Mouse (Mus musculus): Measurements from ENCODE around the gene Sncg. TPM values are rescaled to one million over a fixed set of nuclear protein-coding genes. Genes with fewer than 3 reads are reported as not detected.

Gene Sncg
- polyA plus RNA-seq, 1 experiment = 19.1 TPM

- Histone ChIP-seq H3K4me3 (ENCODE audit: insufficient read depth, low read depth, low read length) (no peak overlapping the region), H3K27me3 (replicated peaks; ENCODE audit: control insufficient read depth, insufficient read depth, low read length) (no peaks in the 10 kb centered on the region), H3K4me1 (ENCODE audit: control insufficient read depth, insufficient read depth, low read length) (no peaks in the 10 kb centered on the region), H3K36me3 (ENCODE audit: control insufficient read depth, insufficient read depth, low read length) (peaks cover 16% of the 10 kb centered on the region), H3K27ac (ENCODE audit: insufficient read depth, low read depth, low read length) (no peak overlapping the region)
- no peak for DNase-seq
- WGBS = 52% methylated on average over 12 of the region's 12 CpGs
- no peak for TF ChIP-seq POLR2A (IDR thresholded peaks at IDR 0.05; ENCODE audit: low read depth, low read length)
- TF ChIP-seq CTCF (conservative IDR thresholded peaks at IDR 0.05; ENCODE audit: insufficient read depth, insufficient read length, low read depth, low read length) = peak; percentile 55
Measured at GRCm38 (mm10) chr14:34345771-34346566, 28.6 kb downstream of the Sncg start.

GRCm38 (mm10) chr14:34344361-34344760 lies 30.2 kb downstream of the Sncg start:
- H3K27me3 ChIP-seq (replicated peaks; ENCODE audit: control insufficient read depth, insufficient read depth, low read length) = no peaks in the 10 kb centered on the region
- TF ChIP-seq POLR2A (IDR thresholded peaks at IDR 0.05; ENCODE audit: low read depth, low read length) (no peak), CTCF (conservative IDR thresholded peaks at IDR 0.05; ENCODE audit: insufficient read depth, insufficient read length, low read depth, low read length) (no peak)
- no peak overlapping the region for H3K4me3 ChIP-seq (ENCODE audit: insufficient read depth, low read depth, low read length)
- no peak overlapping the region for H3K27ac ChIP-seq (ENCODE audit: insufficient read depth, low read depth, low read length)
- H3K36me3 ChIP-seq (ENCODE audit: control insufficient read depth, insufficient read depth, low read length) = peaks cover 19% of the 10 kb centered on the region
- 88% methylated on average over 5 of the region's 5 CpGs for WGBS
- no peaks in the 10 kb centered on the region for H3K4me1 ChIP-seq (ENCODE audit: control insufficient read depth, insufficient read depth, low read length)
- no peak for DNase-seq

- Histone ChIP-seq H3K27ac (ENCODE audit: insufficient read depth, low read depth, low read length) (no peak overlapping the region), H3K27me3 (replicated peaks; ENCODE audit: control insufficient read depth, insufficient read depth, low read length) (no peaks in the 10 kb centered on the region), H3K36me3 (ENCODE audit: control insufficient read depth, insufficient read depth, low read length) (peaks cover 23% of the 10 kb centered on the region), H3K4me3 (ENCODE audit: insufficient read depth, low read depth, low read length) (no peak overlapping the region), H3K4me1 (ENCODE audit: control insufficient read depth, insufficient read depth, low read length) (no peaks in the 10 kb centered on the region)
- WGBS = 89% methylated on average over 4 of the region's 4 CpGs
- DNase-seq = no peak
- no peak for TF ChIP-seq POLR2A (IDR thresholded peaks at IDR 0.05; ENCODE audit: low read depth, low read length)
- no peak for TF ChIP-seq CTCF (conservative IDR thresholded peaks at IDR 0.05; ENCODE audit: insufficient read depth, insufficient read length, low read depth, low read length)
Measured at GRCm38 (mm10) chr14:34343078-34343477, 31.5 kb downstream of the Sncg start.

- no peak overlapping the region for H3K4me3 ChIP-seq (ENCODE audit: insufficient read depth, low read depth, low read length)
- DNase-seq = no peak
- no peak overlapping the region for H3K27ac ChIP-seq (ENCODE audit: insufficient read depth, low read depth, low read length)
- no peaks in the 10 kb centered on the region for H3K4me1 ChIP-seq (ENCODE audit: control insufficient read depth, insufficient read depth, low read length)
- H3K27me3 ChIP-seq (replicated peaks; ENCODE audit: control insufficient read depth, insufficient read depth, low read length) = no peaks in the 10 kb centered on the region
- WGBS = 90% methylated on average over 4 of the region's 4 CpGs
- peaks cover 26% of the 10 kb centered on the region for H3K36me3 ChIP-seq (ENCODE audit: control insufficient read depth, insufficient read depth, low read length)
- TF ChIP-seq POLR2A (IDR thresholded peaks at IDR 0.05; ENCODE audit: low read depth, low read length) (no peak), CTCF (conservative IDR thresholded peaks at IDR 0.05; ENCODE audit: insufficient read depth, insufficient read length, low read depth, low read length) (no peak)
Measured at GRCm38 (mm10) chr14:34341993-34342392, 32.6 kb downstream of the Sncg start.

- no peak overlapping the region for H3K4me3 ChIP-seq (ENCODE audit: insufficient read depth, low read depth, low read length)
- H3K27me3 ChIP-seq (replicated peaks; ENCODE audit: control insufficient read depth, insufficient read depth, low read length) = no peaks in the 10 kb centered on the region
- no peak for TF ChIP-seq POLR2A (IDR thresholded peaks at IDR 0.05; ENCODE audit: low read depth, low read length)
- no peak for TF ChIP-seq CTCF (conservative IDR thresholded peaks at IDR 0.05; ENCODE audit: insufficient read depth, insufficient read length, low read depth, low read length)
- H3K4me1 ChIP-seq (ENCODE audit: control insufficient read depth, insufficient read depth, low read length) = no peaks in the 10 kb centered on the region
- H3K36me3 ChIP-seq (ENCODE audit: control insufficient read depth, insufficient read depth, low read length) = peaks cover 34% of the 10 kb centered on the region
- WGBS = 56% methylated on average over 1 of the region's 1 CpGs
- no peak for DNase-seq
- no peak overlapping the region for H3K27ac ChIP-seq (ENCODE audit: insufficient read depth, low read depth, low read length)
Measured at GRCm38 (mm10) chr14:34339446-34339845, 35.1 kb downstream of the Sncg start.

GRCm38 (mm10) chr14:34332476-34332875 lies 42.1 kb downstream of the Sncg start:
- H3K36me3 ChIP-seq (ENCODE audit: control insufficient read depth, insufficient read depth, low read length) = peaks cover 22% of the 10 kb centered on the region
- WGBS = 65% methylated on average over 5 of the region's 5 CpGs

GRCm38 (mm10) chr14:34331886-34332285 lies 42.7 kb downstream of the Sncg start:
- 41% methylated on average over 3 of the region's 3 CpGs for WGBS
- H3K27ac ChIP-seq (ENCODE audit: insufficient read depth, low read depth, low read length) = peak overlapping the region; percentile 53; the same call in 1 of the 2 replicates
- H3K27me3 ChIP-seq (replicated peaks; ENCODE audit: control insufficient read depth, insufficient read depth, low read length) = no peaks in the 10 kb centered on the region
- peaks cover 20% of the 10 kb centered on the region for H3K36me3 ChIP-seq (ENCODE audit: control insufficient read depth, insufficient read depth, low read length)
- DNase-seq = peak; percentile 74
- H3K4me1 ChIP-seq (ENCODE audit: control insufficient read depth, insufficient read depth, low read length) = peaks cover 5% of the 10 kb centered on the region; the same call in 1 of the 2 replicates
- TF ChIP-seq CTCF (conservative IDR thresholded peaks at IDR 0.05; ENCODE audit: insufficient read depth, insufficient read length, low read depth, low read length) = no peak
- no peak for TF ChIP-seq POLR2A (IDR thresholded peaks at IDR 0.05; ENCODE audit: low read depth, low read length)
- no peak overlapping the region for H3K4me3 ChIP-seq (ENCODE audit: insufficient read depth, low read depth, low read length)

More at GRCm38 (mm10) chr14:34332476-34332875, 42.1 kb downstream of the Sncg start:
- no peak for TF ChIP-seq CTCF (conservative IDR thresholded peaks at IDR 0.05; ENCODE audit: insufficient read depth, insufficient read length, low read depth, low read length)
- no peak for TF ChIP-seq POLR2A (IDR thresholded peaks at IDR 0.05; ENCODE audit: low read depth, low read length)
- Histone ChIP-seq H3K27me3 (replicated peaks; ENCODE audit: control insufficient read depth, insufficient read depth, low read length) (no peaks in the 10 kb centered on the region), H3K4me3 (ENCODE audit: insufficient read depth, low read depth, low read length) (no peak overlapping the region), H3K4me1 (ENCODE audit: control insufficient read depth, insufficient read depth, low read length) (peaks cover 5% of the 10 kb centered on the region; the same call in 1 of the 2 replicates), H3K27ac (ENCODE audit: insufficient read depth, low read depth, low read length) (no peak overlapping the region)
- DNase-seq = no peak
